Mouse (Mus musculus) forebrain, embryonic 15.5 days (tissue): ENCODE data around the gene Mrtfa. TPM values are rescaled to one million over a fixed set of nuclear protein-coding genes. Genes with fewer than 3 reads are reported as not detected.

Source experiments
- ATAC-seq: fragments of 200-750 bp; cut with Nextera tagmentation; replicated peaks from 2 replicates; pipeline ENCODE4 v1.8.0; 2017; ENCODE audit warnings: mild to moderate bottlenecking, moderate TSS enrichment, moderate library complexity
- H3K27ac ChIP-seq: fragments of 300-500 bp; sonication (generic); replicated peaks from 2 replicates; pipeline ENCODE4 v1.5.1; 2015; ENCODE audit warnings: mild to moderate bottlenecking, inconsistent platforms
- H3K27me3 ChIP-seq: fragments of 300-500 bp; sonication (generic); 2 replicates; pipeline ENCODE4 v1.6.1; 2015; ENCODE audit warnings: inconsistent platforms
- H3K36me3 ChIP-seq: fragments of 300-500 bp; sonication (generic); 2 replicates; pipeline ENCODE4 v1.6.1; 2015; ENCODE audit warnings: mild to moderate bottlenecking, inconsistent platforms
- H3K4me1 ChIP-seq: fragments of 300-500 bp; sonication (generic); 2 replicates; pipeline ENCODE4 v1.6.1; 2015; ENCODE audit warnings: inconsistent platforms
- H3K4me2 ChIP-seq: fragments of 300-500 bp; sonication (generic); replicated peaks from 2 replicates; pipeline ENCODE4 v1.6.1; 2015; ENCODE audit warnings: mild to moderate bottlenecking, inconsistent platforms
- H3K4me3 ChIP-seq: fragments of 300-500 bp; sonication (generic); 2 replicates; pipeline ENCODE4 v1.5.1; 2015; ENCODE audit warnings: mild to moderate bottlenecking, inconsistent platforms
- H3K9ac ChIP-seq: fragments of 300-500 bp; sonication (generic); replicated peaks from 2 replicates; pipeline ENCODE4 v1.6.1; 2015; ENCODE audit warnings: mild to moderate bottlenecking, inconsistent platforms
- H3K9me3 ChIP-seq: fragments of 300-500 bp; sonication (generic); 2 replicates; pipeline ENCODE4 v1.6.1; 2016; ENCODE audit warnings: inconsistent platforms
- WGBS: fragments of 180-500 bp; shearing (Covaris S2); methylation state at CpG from one replicate; pipeline ENCODE4 v1.1.7; 2015; ENCODE audit warnings: mixed read lengths; 5-methylcytosine and 5-hydroxymethylcytosine counted together
- polyA plus RNA-seq: library from polyadenylated mRNA; unstranded; fragments of >200 nt; fragmentation: Nextera tagmentation; extraction: Ambion mirVana; gene quantifications from 2 replicates; pipeline ENCODE4 v1.2.1, GENCODE M21; 2015

Mrtfa gene
- polyA plus RNA-seq, 1 experiment from 2014 or later: 24.1 TPM

DNA sequence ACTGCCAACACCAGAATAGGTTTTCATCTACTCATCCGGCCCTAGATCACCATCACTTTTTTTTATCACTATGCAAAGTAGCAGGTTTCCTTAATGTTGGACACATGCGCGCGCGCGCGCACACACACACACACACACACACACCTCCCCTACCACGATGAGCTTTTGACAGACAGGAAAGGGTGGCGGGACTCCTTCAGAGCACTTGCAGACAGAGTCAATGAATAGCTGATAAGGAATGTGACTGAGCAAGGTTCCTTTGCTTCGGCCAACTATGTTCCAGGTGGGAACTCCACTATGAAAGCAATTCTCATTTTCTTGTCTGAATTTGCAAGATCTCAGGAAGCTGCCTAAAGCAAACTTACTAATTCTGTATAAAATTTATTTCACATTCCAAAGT lies 22.7 kb downstream of the Mrtfa start:
- no peak overlapping the region for H3K27ac ChIP-seq
- no peaks in the 10 kb centered on the region for H3K27me3 ChIP-seq
- H3K4me3 ChIP-seq: no peak overlapping the region
- no peak overlapping the region for H3K4me2 ChIP-seq
- no peaks in the 10 kb centered on the region for H3K9me3 ChIP-seq
- no peaks in the 10 kb centered on the region for H3K36me3 ChIP-seq
- WGBS: 92% methylated on average over 10 of the region's 10 CpGs
- peaks cover 12% of the 10 kb centered on the region; the same call in 1 of the 2 replicates for H3K4me1 ChIP-seq
- H3K9ac ChIP-seq: no peak overlapping the region
- no peak for ATAC-seq

DNA sequence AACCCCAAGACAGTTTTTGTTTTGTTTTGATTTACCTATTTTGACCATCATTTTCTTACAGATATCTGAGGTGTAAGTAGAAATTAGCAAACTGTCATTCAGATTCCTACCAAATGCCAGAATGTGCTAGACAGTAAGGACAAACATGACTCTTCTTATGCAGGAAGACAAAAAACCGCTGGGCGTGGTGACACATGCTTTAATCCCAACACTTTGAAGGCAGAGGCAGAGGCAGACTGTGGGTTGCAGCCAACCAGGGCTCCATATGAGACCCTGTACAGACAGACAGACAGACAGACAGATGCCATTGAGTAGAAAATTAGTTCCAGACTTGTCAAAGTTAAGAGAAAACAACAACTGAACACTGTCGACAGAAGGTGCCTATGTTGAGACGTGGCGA lies 24.3 kb downstream of the Mrtfa start:
- Histone ChIP-seq H3K9ac (no peak overlapping the region), H3K4me3 (no peak overlapping the region), H3K36me3 (no peaks in the 10 kb centered on the region), H3K27me3 (no peaks in the 10 kb centered on the region), H3K9me3 (no peaks in the 10 kb centered on the region), H3K27ac (no peak overlapping the region), H3K4me2 (no peak overlapping the region), H3K4me1 (peaks cover 12% of the 10 kb centered on the region; the same call in 1 of the 2 replicates)
- 91% methylated on average over 5 of the region's 5 CpGs for WGBS
- ATAC-seq: no peak

DNA sequence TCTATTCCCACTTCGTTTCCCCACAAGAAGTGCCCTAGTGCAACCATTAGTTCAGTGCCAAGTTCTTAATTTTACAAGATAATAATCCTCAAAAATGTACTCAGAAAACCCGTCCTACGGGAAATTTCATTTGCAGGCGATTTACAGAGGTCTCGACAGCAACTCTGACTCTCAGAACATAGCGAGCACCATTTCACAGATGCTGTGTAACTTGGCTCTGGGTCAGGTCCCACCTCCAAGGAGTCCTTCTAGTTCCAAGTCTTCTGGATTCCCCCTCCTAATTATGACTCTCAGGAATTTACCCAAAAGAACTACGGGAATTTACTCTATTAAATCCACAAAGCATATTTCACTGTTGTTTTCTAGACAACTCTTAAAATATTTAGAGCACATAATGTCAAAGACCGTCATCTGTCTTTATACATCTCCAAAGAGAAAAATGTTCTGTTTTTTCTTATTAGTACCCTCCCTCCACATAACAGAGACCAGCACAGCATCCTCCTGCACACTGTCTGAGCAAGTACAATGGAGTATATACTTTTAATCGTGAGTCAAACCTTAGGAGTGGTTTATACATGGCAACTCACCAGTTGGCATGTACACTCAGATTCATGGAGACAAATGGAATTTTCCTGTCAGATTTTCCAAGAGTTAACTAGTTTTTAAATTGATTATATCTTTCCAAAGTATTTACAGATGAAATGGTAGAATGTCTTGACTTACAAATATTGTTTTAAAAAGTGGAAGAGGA lies 25.8 kb downstream of the Mrtfa start:
- ATAC-seq: no peak
- Histone ChIP-seq H3K36me3 (no peaks in the 10 kb centered on the region), H3K9ac (no peak overlapping the region), H3K4me3 (no peak overlapping the region), H3K4me2 (no peak overlapping the region), H3K27ac (no peak overlapping the region; the same call in 1 of the 2 replicates), H3K4me1 (peaks cover 12% of the 10 kb centered on the region; the same call in 1 of the 2 replicates), H3K9me3 (no peaks in the 10 kb centered on the region), H3K27me3 (no peaks in the 10 kb centered on the region)
- WGBS: 65% methylated on average over 9 of the region's 9 CpGs

DNA sequence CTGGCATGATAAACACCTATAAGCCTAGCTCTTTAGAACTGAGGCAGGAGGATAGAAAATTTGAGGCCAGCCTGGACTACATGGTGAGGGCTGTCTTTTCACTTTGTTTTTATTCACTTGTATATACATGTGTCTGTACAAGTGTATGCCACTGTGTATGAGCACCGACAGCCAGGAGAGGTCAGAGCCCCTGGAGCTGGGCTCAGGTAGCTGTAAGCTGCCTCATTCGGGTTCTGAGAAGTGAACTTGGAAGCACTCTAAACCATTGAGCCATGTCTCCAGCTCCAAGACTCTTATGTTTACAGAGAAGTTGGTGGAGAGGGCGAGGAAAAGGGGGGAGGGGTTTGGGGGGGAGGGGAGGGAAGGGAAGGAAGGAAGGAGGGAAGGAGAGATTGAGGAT lies 29.0 kb downstream of the Mrtfa start:
- 86% methylated on average over 3 of the region's 3 CpGs for WGBS
- no peak for ATAC-seq
- H3K27me3 ChIP-seq: no peaks in the 10 kb centered on the region
- peaks cover 12% of the 10 kb centered on the region; the same call in 1 of the 2 replicates for H3K4me1 ChIP-seq
- H3K36me3 ChIP-seq: no peaks in the 10 kb centered on the region
- no peak overlapping the region for H3K4me3 ChIP-seq
- H3K27ac ChIP-seq: no peak overlapping the region
- H3K9ac ChIP-seq: no peak overlapping the region
- no peak overlapping the region for H3K4me2 ChIP-seq
- no peaks in the 10 kb centered on the region for H3K9me3 ChIP-seq

DNA sequence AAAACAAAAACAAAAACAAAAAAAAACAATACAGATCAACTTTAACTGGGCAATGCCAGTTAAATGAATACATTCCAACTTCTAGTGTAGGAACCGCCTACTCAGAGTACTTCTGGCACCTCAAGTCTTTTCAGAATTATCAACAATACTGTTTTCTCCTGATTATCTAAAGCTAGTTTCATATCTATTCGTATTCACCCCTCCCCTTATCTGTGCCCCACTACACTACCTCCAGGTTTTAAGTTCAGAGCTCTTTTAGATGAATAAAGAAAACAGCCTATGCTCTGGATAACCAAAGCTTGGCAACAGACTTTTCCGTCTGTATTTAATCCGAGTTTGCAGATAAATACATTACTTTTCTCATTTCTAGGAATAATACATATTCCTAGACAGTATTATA lies 29.9 kb downstream of the Mrtfa start:
- WGBS: 94% methylated on average over 4 of the region's 4 CpGs
- H3K4me1 ChIP-seq: peaks cover 12% of the 10 kb centered on the region; the same call in 1 of the 2 replicates
- no peak for ATAC-seq
- H3K4me2 ChIP-seq: no peak overlapping the region
- no peak overlapping the region for H3K27ac ChIP-seq
- no peaks in the 10 kb centered on the region for H3K36me3 ChIP-seq
- H3K4me3 ChIP-seq: no peak overlapping the region
- no peak overlapping the region for H3K9ac ChIP-seq
- no peaks in the 10 kb centered on the region for H3K9me3 ChIP-seq
- no peaks in the 10 kb centered on the region for H3K27me3 ChIP-seq

DNA sequence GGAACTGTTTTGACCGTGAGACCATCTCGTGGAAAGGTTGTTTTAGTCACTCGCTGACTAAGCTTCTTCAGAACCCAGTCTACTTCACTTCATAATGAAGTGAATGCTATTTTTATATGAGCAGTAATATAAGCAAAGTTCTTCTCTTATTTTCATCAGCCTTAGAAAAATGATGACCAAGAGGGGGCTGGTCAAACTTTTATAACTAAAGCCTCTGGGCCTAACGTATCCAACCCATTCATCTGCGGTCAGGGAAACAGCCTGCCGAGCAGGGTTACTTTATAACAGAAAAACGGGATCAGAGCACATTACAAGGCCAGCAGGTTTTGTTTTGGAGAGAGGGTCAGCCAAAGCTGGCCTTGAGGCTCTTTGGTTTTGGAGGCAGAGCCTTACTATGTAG lies 31.3 kb downstream of the Mrtfa start:
- ATAC-seq: no peak
- Histone ChIP-seq H3K27me3 (no peaks in the 10 kb centered on the region), H3K9ac (no peak overlapping the region), H3K36me3 (no peaks in the 10 kb centered on the region), H3K9me3 (no peaks in the 10 kb centered on the region), H3K4me2 (no peak overlapping the region), H3K4me3 (no peak overlapping the region), H3K4me1 (peaks cover under 1% of the 10 kb centered on the region; the same call in 1 of the 2 replicates), H3K27ac (no peak overlapping the region)
- WGBS: 91% methylated on average over 7 of the region's 7 CpGs

DNA sequence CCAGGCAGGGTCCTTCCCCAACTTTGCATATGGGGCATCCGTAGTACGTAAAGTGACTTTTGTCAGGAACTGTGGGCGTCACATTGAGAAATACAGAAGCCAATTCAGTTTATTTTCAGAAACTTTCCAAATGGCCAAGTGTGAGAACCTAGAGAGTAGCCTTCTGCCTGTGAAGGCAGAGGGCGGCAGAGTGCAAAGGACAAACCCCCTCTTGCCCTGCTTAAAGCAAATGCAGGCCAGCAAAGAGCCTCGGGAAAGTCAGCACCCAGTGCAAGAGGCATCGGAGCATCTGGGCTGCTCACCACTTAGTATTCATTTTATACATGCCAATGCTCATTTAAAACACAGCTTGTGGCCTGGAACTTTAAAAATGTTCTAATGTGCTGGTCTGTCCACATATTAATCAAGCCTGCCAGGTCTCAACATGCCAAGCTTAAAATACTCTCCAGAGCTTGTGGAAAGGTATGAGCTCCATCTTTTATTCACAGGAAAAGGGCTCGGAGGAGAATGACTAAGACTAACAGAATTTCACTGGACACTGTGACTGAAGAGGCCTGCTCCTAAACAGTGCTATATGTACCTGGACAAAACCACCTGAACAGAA lies 31.9 kb downstream of the Mrtfa start:
- WGBS: 85% methylated on average over 7 of the region's 7 CpGs
- Histone ChIP-seq H3K4me3 (no peak overlapping the region), H3K4me2 (no peak overlapping the region), H3K4me1 (no peaks in the 10 kb centered on the region), H3K36me3 (no peaks in the 10 kb centered on the region), H3K27ac (no peak overlapping the region), H3K9me3 (no peaks in the 10 kb centered on the region), H3K9ac (no peak overlapping the region), H3K27me3 (no peaks in the 10 kb centered on the region)
- no peak for ATAC-seq

DNA sequence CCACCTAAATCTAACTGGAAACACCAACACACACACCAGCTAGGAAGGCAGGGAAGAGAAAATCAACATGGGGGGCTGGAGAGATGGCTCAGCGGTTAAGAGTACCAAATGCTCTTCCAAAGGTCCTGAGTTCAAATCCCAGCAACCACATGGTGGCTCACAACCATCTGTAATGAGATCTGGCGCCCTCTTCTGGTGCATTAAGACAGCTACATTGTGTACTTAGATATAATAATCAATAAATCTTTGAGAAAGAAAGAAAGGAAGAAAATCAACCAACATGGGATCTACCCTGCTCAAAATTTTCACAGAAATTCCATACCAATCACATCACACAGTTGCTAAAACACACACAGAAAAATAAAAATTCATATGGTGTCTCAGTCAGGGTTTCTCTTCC lies 34.1 kb downstream of the Mrtfa start:
- no peak for ATAC-seq
- no peak overlapping the region for H3K27ac ChIP-seq
- H3K9ac ChIP-seq: no peak overlapping the region
- no peak overlapping the region for H3K4me3 ChIP-seq
- no peaks in the 10 kb centered on the region for H3K4me1 ChIP-seq
- H3K36me3 ChIP-seq: no peaks in the 10 kb centered on the region
- WGBS: 81% methylated on average over 2 of the region's 2 CpGs
- no peaks in the 10 kb centered on the region for H3K27me3 ChIP-seq
- H3K4me2 ChIP-seq: no peak overlapping the region
- no peaks in the 10 kb centered on the region for H3K9me3 ChIP-seq

DNA sequence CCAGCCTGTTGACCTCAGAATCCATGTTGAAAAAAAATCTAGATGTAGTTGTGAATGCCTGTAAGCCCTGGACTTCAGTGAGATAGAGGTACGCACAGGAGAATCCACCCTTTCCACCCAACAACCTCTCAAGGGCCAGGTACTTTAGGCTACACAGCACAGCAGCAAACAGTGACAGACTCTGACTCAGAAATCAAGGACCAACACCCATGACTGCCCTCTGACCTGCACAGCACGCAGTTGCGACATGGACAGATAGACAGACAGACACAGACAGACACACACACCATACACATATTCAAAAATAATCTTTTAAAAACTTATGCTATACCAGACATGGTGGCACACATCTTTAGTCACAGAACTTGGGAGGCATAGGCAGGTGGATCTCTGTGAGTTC lies 34.7 kb downstream of the Mrtfa start:
- Histone ChIP-seq H3K4me1 (no peaks in the 10 kb centered on the region), H3K36me3 (no peaks in the 10 kb centered on the region), H3K4me2 (no peak overlapping the region), H3K9ac (no peak overlapping the region), H3K9me3 (no peaks in the 10 kb centered on the region), H3K4me3 (no peak overlapping the region), H3K27ac (no peak overlapping the region), H3K27me3 (no peaks in the 10 kb centered on the region)
- no peak for ATAC-seq
- WGBS: 94% methylated on average over 3 of the region's 3 CpGs

DNA sequence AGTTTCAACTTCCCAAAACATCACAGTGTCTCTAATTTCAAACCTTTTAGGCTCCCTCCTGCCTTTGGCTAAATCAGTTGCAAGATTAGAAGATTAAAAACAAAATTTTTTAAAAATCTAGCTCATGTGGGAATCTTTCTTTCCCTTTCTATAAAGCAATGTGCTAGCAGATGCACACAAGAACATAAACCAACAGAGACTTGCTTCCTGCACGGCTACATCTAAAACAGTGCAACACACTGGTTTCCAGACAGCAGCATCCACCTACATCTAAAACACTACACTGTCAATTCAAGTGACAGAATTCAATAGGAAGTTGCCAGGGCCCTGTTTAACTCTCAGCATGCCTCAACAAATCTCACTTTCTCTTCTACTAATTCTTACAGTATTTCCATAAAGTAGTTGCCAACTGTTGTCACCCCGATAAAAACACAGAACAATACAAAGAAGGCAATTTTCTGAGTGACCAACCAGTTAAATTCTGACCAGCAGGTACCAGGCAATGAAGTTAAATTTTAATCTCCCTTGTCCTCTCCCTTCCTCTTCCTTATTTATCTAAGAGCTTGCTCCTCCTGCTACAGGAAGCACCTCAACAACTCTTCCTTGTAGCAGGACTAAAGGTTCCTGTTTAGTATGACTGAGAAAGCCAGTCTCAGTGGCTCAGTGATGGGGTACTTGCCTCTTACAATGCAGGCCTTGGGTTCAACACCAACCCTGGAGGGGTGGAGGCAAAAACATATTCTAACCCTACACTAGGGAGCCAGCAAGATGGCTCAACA lies 35.5 kb downstream of the Mrtfa start:
- Histone ChIP-seq H3K27me3 (no peaks in the 10 kb centered on the region), H3K36me3 (no peaks in the 10 kb centered on the region), H3K4me2 (no peak overlapping the region), H3K4me3 (no peak overlapping the region), H3K27ac (no peak overlapping the region), H3K4me1 (no peaks in the 10 kb centered on the region), H3K9me3 (no peaks in the 10 kb centered on the region), H3K9ac (no peak overlapping the region)
- ATAC-seq: no peak
- 77% methylated on average over 2 of the region's 2 CpGs for WGBS

DNA sequence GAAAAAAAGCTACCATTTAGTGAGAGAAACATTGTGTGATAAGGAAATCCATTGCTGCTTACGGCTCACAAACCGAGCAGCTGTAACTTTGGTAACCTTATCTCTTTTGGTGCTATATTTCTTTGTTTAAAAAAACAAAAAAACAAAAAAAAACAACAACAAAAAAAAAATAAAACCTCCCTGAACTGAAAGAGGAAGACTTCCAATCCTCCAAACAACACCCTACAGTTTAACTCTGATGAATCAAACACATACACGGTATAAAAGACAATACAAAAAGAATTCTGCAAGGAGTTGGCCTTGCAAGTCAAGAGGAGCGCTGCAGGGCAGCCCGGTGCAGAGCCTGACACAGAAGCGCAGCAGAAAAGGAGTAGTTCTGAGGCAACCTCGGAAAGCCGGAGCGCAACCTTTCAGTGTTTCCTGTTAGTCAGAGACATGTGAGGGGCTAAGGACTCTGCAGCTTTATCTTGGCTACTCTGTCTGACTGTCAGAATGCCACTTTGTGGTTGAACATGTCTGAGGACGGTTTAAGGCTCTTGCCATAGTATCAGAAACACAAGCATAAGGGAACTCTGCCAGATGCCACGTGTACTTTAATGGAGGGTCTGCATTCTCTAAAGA lies 48.5 kb downstream of the Mrtfa start:
- Histone ChIP-seq H3K27ac (no peak overlapping the region), H3K9ac (no peak overlapping the region), H3K9me3 (no peaks in the 10 kb centered on the region), H3K4me2 (no peak overlapping the region), H3K36me3 (no peaks in the 10 kb centered on the region), H3K4me1 (0 out of 2 replicates have a peak, but pooled peaks cover 5% of the 10 kb centered on the region), H3K4me3 (no peak overlapping the region), H3K27me3 (no peaks in the 10 kb centered on the region)
- ATAC-seq: no peak
- WGBS: 67% methylated on average over 11 of the region's 11 CpGs

DNA sequence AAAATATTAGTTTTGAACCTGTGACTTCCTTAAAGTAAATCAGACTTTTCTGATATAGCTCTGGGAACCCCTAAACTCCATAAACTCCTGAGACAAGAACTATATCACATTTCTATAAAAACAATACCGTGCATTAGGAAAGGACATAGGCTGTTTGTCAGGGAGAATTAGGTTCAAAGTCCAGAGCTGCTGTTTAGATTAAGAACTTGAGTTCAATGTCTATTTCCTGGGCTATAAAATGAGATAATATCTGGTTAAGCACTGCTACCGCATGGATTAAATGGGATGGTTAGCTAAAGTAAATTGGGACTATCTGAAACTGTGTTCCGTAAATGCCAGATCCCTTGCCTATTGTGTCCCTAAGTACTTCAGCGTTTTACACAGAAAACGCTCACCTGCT lies 50.6 kb downstream of the Mrtfa start:
- Histone ChIP-seq H3K4me1 (0 out of 2 replicates have a peak, but pooled peaks cover 5% of the 10 kb centered on the region), H3K27me3 (no peaks in the 10 kb centered on the region), H3K9ac (no peak overlapping the region), H3K36me3 (no peaks in the 10 kb centered on the region), H3K27ac (no peak overlapping the region), H3K9me3 (no peaks in the 10 kb centered on the region), H3K4me2 (no peak overlapping the region), H3K4me3 (no peak overlapping the region)
- 86% methylated on average over 5 of the region's 5 CpGs for WGBS
- ATAC-seq: no peak
